Mouse (Mus musculus): ENCODE measurements around the gene Ssmem1. TPM values are rescaled to one million over a fixed set of nuclear protein-coding genes. Genes with fewer than 3 reads are reported as not detected.

Gene Ssmem1
- polyA plus RNA-seq (2017; shearing (Covaris generic)), result under 1 TPM in 1 of 2 experiments, not detected in 1; 0.73 TPM

DNA sequence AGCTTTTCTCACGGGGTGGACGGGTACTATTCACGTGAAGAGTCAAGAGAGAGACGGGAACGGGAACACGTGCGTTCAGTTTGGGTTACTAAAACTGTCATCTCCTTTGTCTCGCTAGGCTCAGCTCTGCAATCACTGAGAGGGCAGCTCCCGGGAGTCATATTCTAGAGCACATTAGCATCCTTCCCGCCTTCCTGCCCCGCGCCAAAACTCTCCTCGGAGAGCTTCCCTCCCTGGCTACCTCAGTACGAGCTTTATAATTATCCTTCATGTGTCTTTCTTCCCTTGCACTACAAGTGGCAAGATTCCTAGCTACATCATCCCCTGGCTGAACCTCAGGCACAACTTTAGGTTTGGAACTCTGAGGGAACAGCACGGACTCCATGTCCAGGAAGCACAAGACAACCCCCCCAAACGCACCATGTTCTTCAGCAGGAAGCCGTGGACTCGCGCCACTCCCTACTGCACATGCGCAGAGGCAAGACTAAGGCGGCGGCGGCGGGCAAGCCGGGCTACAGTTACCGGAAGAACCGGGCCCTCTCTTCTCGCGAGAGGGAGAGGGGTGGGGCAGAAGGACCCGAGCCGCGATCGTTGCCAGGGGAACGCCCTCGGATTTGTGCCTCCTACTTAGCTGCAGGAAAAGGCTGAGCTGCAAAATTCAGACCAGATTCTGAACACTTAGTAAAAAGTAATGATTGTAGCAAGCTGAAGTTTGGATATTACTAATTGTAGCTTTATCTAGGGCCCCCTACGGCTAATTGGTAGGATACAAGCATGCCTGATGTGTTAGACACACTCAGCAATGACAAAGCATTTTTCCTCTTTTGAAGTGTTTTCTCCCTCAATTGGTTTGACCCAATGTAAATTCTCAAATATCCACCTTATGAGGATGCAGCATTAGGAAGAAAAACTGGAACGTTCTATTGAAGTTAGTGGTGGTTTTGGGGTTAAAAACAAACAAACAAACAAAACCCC lies at the start of gene Ssmem1, which contains the start of gene Tmem209:
TSS of gene Ssmem1 (plus strand) at position 585 of the 975 bp plus-strand sequence.
TSS of gene Tmem209 (minus strand) at position 519 of the 975 bp plus-strand sequence.

DNA sequence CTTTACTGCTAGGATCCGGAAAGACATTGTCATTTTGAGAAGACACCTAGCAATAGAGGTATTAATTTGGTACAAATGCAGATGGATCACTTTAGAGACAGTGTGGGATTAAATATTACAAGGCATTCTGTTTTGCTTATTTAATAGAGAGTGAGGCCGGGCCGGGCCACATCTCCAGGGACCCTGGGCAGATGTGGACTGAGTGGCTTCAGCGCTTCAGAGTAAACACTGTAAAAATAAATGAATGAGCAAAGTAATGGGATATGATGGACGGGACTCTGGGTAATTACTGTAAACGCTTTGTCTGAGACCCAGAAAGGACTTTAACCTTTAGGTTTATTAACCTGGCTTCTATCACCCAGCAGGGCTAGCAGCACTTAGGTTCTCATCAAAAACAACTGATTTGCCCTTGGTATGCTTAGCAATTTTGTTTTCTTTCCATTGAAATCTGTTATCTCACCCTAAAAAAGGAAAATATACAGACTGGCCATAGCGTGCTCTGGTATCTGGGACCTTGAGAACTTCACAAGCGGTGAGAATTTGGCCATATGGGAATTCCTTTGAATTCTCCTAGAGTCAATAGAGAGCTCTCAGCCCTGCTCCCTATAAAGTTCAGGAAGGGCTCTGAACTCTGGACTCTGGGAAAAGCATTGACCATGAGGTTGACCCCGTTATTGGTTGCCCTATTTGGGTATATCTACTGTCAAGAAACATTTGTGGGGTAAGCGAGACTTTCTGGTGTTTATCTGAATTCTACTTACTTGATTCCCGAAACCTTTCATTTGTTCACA lies 31.6 kb downstream of the Ssmem1 start, which contains the start of gene Cpa2:
TSS of gene Cpa2 (plus strand) at position 574 of the 791 bp plus-strand sequence.

DNA sequence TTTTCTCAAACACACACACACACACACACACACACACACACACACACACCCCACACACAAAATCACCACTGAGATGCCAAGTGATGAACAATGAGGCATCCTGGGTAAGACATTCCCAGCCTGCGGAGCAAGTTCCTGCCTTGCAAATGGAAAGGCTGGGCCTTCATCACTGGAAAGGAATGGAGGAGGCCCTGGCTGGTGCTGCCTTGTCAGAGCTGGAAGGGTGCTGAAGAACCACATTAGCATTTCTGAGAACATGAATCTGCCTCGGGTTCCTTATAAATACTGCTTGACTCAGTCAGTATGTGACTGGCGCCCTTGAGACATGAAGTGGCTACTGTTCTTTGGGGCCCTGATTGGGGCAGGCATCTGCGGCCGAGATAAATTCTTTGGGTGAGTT lies 58.4 kb downstream of the Ssmem1 start, which contains the start of gene Cpa4:
TSS of gene Cpa4 (plus strand) at position 301 of the 400 bp plus-strand sequence.

Other genes starting within 250 kb of the Ssmem1 start
- 100 to 1,000 TPM; 111 to 145 TPM for gene Ube2h, start 205.3 kb upstream of the Ssmem1 start, polyA plus RNA-seq (2017; shearing (Covaris generic))
- 10 to 100 TPM; 35.6 to 44.4 TPM for gene Zc3hc1, start 118.8 kb upstream of the Ssmem1 start, polyA plus RNA-seq (2017; shearing (Covaris generic))
- 10 to 100 TPM; 13.8 to 14.1 TPM for gene Klhdc10, start 108.0 kb upstream of the Ssmem1 start, polyA plus RNA-seq (2017; shearing (Covaris generic))
- 10 to 100 TPM; 50.1 to 61.9 TPM for gene Tmem209, start 66 bp upstream of the Ssmem1 start, polyA plus RNA-seq (2017; shearing (Covaris generic))
- gene Cpa2, start 31.7 kb downstream of the Ssmem1 start, polyA plus RNA-seq (2017; shearing (Covaris generic)), result 1 to 10 TPM in 1 of 2 experiments, not detected in 1; 1.8 TPM
- gene Cpa4, start 58.5 kb downstream of the Ssmem1 start, polyA plus RNA-seq (2017; shearing (Covaris generic)), result under 1 TPM in 1 of 2 experiments, not detected in 1; 0.27 TPM
- under 1 TPM in 1 of 2 experiments, not detected in 1; 0.29 TPM for gene Cpa5, start 101.2 kb downstream of the Ssmem1 start, polyA plus RNA-seq (2017; shearing (Covaris generic))
- not detected for gene Cpa1, start 129.4 kb downstream of the Ssmem1 start, polyA plus RNA-seq (2017; shearing (Covaris generic))
- 10 to 100 TPM; 11.9 to 14.6 TPM for gene Cep41, start 183.9 kb downstream of the Ssmem1 start, polyA plus RNA-seq (2017; shearing (Covaris generic))
- gene Mest, start 213.7 kb downstream of the Ssmem1 start, polyA plus RNA-seq (2017; shearing (Covaris generic)), result under 1 TPM; 0.43 to 0.58 TPM